Mouse (Mus musculus): ENCODE measurements around the gene Me1.
"Not testable (repeated sequence)": the region's sequence is repeated elsewhere in the genome, so short reads cannot be mapped to it uniquely, and the experiment has no call there.

Me1 gene

DNA sequence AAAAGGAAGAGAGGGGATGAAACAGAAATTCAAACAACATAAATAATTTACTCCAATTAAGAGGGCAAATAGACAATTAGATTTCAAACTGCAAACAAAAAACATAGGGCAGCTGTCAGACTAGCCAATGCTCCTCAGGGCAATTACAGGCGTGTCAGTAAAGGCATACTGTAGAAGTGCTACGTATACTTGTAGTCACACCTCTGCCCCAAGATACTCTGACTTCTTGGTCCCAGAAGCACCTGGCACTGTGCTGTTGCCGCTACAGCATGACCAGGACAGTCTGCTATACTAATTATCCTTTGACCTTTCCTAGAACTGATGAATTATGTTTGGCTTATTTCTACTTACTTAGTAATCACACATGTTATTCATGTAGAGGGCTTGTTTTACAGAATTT lies 44.5 kb downstream of the Me1 start:
- DNase-seq: no peak

DNA sequence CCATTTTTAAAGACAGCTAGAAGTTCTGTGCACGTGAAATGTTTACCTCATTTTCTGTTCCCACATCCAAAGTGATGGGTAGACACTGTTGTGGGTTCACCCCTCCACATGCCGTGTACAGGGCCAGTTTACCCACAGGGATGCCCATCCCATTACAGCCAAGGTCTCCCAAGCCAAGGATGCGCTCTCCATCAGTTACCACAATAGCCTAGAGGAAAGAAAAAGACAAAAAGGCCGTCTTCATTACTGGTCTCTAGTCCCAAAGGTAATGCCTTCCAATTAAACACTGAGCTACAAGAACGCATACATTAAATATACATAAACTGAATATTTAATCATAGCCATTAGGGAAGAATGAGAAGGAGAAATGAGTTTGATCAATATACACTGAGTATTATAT lies 44.9 kb downstream of the Me1 start:
- DNase-seq: no peak

GRCm38 (mm10) chr9:86647931-86648550 lies 47.7 kb downstream of the Me1 start:
- no peak for DNase-seq

DNA sequence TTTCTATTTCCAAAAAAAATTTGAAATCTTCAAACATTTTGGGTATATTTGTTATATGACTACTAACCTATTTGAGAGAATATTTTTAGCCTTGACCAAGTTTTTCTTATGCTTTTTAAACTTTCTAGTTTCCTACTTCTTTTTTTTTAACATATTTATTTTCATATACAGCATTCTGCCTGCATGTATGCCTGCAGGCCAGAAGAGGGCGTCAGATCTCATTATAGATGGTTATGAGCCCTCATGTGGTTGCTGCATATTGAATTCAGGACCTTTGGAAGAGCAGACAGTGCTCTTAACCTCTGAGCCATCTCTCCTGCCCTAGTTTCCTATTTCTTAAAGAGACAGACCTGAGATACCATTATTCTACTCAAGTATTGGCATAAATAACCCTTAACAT lies 48.9 kb downstream of the Me1 start:
- no peak for DNase-seq

DNA sequence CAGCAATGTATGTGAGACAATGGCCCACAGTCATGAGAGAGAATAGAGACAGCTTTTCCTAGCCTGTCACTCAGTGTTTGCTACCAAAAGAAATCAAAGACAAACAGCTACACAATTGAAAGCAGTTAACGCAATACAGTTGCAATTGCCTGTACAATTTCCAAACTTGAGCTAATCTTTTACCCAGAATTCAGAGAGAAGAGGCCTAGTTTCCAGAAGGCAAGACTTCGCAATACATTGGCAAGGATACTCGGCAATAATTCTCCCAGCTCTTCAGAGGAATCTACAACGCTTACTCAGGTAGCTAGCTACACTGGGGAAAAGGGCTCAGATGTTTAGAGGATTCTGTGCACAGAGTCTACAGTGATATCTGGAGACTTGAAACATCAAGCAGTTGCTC lies 52.3 kb downstream of the Me1 start:
- DNase-seq: no peak

- no peak for DNase-seq
These were observed 57.0 kb downstream of the Me1 start for GRCm38 (mm10) chr9:86638771-86639170.

DNA sequence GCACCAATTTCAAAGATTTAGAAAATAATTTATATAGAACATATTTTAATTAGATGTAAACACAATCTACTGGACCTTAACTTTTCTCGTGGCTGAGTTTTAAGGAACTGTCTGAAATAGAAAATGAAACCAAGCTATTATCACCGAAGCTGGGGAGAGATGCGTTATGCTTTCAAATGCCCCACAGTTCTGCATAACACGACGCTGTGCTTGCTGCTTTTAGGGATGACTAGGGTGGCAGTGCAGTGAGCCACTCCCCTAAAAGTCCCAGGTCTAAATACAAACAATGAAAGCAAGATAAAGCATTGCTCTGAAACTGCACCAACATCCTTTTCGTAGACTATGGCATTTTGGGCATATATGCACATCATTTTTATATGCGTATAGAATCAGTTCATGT lies 64.6 kb downstream of the Me1 start:
- no peak for DNase-seq

GRCm38 (mm10) chr9:86630352-86630931 lies 65.3 kb downstream of the Me1 start:
- DNase-seq: no peak

DNA sequence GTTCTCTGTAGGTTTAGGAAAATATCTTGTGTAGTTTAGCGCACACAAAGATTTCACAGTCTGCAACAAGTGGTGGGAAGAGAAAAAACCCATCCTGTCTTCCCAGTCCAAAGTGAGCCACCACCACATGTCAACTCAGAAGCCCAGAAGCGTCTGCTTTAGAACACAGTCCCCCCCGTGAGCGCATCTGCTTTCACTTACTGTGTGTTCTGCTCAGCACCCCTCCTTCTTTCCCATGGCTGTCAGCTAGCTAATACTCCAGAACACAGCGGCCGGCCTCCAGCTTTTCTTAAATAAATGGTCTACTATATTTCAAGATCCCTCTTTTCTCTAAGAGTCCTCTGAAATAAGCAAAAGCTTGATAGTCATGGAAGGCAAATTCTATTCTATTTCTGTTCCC lies 66.4 kb downstream of the Me1 start:
- DNase-seq: no peak

GRCm38 (mm10) chr9:86627745-86628496 lies 67.8 kb downstream of the Me1 start:
- DNase-seq: no peak

DNA sequence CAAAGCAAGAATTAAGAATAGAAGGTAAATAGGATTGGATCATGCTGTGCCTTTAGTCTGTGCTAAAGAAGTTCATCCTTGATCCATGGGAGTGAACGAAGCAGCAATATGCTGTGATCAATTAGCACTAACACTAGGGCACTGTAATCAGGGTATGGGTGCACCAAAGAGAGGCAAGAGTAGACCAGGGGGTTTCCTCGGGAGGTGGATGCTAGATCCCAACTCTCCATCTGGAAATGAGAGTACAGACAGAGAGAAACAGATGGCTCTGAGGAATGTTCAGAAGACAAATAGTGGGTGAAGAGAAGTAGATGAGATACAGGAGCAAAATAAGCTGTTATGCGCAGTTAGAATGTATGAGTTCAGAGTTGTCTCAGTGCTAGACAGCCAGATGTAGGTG lies 68.8 kb downstream of the Me1 start:
- no peak for DNase-seq

- DNase-seq: no peak
These were observed 71.0 kb downstream of the Me1 start for GRCm38 (mm10) chr9:86624781-86625180.

DNA sequence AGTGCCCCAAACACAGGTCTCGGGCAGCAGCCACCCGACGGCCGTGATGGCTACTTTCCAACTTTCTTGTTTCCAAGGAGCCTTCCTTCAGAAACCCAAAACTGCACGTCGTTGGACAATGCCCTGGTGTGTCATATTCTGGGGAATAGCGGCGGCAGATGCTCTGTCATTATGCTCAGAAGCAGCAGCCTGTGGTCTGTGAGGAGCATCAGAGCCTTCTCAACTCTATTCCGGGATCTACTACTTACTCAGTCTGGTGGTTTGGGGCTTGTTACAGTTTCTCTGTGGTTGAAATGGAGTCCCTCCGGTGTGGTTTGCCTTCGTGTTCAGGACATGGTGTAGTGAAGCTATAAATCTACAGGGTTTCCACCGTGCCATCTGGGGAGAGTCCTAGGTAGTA lies 71.7 kb downstream of the Me1 start:
- no peak for DNase-seq

GRCm38 (mm10) chr9:86622062-86622461 lies 73.7 kb downstream of the Me1 start:
- no peak for DNase-seq

DNA sequence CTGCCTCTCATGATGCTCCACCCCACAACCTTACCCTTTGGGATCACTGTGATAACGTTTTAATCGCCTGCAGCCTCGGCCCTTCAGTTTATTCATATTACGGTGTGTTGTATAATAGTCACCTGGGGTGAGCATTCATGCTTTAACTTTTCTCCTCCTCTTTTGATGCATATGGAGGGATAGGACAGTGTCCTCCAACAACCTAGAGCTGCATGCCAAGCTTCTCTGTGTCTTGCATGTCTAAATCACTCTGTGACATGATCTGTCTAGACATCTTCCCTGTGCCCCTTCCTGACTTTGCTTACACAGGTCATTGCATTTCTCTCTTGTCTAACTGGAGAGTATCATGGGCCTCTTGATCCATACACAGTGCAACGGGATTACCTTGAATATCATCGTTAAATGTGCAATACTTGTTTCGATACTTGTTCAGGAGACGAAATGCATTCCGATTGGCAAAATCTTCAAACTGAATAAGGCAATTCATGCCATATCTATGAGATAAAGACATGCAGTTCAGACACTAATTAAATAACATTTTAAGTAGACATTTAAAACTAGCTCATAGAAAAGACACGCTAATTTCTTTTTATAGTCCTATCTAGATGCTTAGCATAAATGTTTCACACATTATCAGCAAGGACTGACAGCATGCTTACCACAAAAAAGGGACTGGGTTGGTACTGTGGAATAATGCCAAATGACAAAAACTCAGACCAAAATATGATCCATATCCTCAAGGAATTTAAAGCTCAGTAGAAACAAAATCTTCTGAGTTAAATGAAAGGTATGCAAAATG lies 76.2 kb downstream of the Me1 start:
- DNase-seq: no peak

DNA sequence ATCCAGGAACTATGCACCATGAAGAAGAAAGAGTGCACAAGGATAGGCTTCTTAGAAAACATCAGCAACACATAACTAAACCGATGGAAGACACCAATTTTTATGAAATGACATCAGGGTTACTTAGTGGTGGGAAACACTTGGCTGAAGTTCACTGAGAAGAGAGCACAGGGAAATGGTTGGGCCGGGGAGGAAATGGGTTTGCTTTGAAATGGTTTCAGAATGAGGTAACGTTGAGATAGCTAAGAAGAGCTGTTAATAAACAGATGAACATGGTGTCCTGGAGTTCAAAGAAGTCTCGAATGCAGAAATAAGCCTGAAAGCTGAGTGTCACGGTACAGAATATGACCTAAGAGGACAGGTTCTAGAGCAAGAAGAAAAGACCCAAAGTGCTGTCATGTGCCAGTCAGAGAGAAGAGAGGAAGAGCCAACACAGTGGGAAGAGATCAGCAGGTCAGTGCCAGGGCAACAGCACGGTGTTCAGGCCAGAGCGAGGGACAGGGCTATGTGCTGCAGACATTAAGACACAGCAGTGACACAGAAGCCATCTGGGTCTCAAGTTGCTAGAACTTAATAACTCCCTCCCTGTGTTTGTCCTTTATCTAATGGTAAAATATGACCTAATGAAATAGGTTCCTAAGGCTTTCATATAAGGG lies 77.8 kb downstream of the Me1 start:
- no peak for DNase-seq

DNA sequence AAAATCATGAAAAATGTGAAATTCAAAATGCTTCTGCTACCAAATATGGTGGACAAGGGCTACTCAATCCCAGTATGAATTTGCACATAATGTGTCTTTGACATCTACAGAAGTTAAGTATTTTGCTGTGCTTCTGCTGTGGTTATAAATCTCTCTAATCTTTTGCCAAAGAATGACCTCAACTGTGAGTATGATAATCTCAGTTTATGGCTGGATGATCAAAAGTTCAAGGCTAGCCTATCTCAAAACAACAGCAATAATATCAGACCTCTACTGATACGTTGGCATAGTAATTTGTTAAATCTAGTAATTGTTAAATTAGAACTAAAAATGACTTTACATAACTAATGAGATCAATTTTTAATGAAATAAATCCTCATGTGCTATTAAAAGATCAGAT lies 80.0 kb downstream of the Me1 start:
- no peak for DNase-seq

GRCm38 (mm10) chr9:86612091-86612490 lies 83.7 kb downstream of the Me1 start:
- no peak for DNase-seq

DNA sequence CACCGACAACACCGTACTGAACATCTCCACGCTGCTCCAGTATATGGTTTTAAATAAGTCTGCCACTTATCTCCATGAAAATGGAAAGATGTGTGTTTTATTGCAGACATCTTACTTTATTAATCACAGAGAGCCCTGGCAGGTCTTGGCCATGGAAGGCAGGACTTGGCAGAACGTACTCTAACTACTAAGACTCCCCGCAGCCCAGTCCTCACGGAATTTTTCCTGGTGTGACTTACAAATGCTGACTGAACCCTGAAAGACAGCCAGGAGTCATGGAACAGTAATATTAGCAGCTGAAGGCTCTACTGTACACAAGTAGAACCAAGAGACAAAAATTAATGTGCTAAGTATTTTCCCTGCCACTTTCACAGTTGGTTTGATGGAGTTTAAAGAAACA lies 90.0 kb downstream of the Me1 start:
- DNase-seq: no peak

DNA sequence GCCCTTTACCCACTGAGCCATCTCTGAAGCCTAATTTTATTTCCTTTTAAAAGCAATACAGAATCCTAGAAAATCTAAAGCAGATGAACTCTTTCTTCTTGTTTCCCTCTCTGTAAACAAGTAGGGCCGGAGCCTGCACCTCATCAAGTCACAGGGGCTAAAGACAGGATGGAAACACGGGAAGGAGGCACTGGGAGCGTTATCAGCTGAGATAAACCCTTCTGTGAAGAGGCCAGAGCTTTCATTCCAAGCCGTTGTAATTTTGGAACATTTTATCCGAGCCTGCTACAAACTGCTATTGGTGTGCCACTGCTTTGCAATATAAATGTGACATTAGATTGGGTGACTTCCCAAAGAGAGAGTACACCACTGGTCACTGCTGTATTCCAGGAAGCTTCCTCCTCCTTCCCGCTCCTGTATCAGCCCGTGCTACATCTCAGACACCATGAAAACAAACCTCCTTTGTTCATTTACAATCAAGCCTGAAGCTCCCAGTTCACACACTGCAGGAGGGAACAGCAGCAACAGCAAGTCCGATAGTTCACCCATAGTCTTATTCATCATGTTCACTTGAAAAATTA lies 95.9 kb downstream of the Me1 start:
- no peak for DNase-seq

- not testable (repeated sequence) for DNase-seq
These were observed 98.8 kb downstream of the Me1 start for GRCm38 (mm10) chr9:86596983-86597382.

DNA sequence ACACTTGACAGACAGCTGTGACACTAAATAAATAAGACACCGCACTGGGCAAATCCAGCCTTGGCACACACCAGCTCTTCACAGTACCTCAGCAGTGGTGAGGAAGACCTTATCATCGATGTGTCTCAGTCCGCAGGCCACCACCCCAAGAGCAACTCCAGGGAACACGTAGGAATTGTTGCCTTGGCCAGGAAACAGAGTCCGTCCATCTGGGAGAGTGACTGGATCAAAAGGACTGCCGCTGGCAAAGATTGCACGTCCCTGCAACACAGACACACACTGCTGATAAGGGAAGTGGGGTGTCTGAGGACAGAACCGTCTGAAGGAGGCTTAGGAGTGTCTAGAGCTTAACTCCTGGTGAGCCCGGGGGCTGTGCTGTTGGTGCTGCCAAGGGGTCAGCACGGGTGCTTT lies 101.4 kb downstream of the Me1 start:
- DNase-seq: not testable (repeated sequence)
